Mouse (Mus musculus): ENCODE results near the gene Spen.

DNA sequence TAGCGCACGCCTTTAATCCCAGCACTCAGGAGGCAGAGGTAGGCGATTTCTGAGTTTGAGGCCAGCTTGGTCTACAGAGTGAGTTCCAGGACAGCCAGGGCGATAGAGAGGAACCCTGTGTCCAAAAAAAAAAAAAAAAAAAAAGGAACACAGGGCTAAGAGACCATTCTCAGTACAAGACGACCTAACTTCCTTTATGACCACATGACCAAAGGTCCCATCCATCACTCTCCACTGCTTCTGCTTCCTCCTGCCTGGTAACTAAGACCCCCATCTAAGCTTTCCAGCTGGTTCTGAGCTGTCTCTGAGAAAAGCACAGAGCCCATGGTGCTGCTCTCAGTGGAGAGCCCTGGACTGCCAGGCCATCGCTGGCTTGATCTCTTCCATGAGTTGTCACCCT lies 26.3 kb downstream of the Spen start:
- TF ChIP-seq POLR2A (IDR thresholded peaks at IDR 0.05; ENCODE audit: extremely low read depth, insufficient read depth, low read length) = no peak
- TF ChIP-seq CTCF (IDR thresholded peaks at IDR 0.05; ENCODE audit: extremely low read depth, insufficient read depth, low read length) = no peak
